Mouse (Mus musculus): Measurements from ENCODE around the gene Cpox. TPM values are rescaled to one million over a fixed set of nuclear protein-coding genes. Genes with fewer than 3 reads are reported as not detected.
"Not testable (repeated sequence)": the region's sequence is repeated elsewhere in the genome, so short reads cannot be mapped to it uniquely, and the experiment has no call there.

Gene Cpox
- polyA plus RNA-seq, 1 experiment from 2014 or later = 22.0 TPM

DNA sequence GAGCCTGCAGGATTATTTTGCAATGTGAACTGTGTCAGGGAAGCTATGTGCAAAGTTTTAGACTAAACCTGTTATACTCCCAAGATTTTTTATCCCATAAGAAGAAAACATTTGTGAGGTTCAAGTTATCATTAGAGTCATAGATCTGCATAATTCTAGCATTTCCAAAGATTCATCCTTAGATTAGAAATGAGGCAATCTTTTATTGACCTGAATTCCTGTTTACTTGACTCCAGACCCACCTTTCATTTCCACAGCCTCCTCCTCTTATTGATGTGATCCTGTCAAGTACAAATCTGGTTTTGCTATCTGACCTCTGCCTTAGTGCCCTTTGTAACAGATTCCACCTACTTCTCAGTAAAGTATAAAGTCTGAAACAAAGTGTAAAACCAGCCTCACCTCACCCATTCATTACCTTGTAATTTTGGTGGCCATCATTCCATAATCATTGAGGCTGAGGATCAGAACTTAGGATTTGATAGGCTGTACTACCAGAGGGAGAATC, 7.8 kb upstream of the Cpox start:
- Histone ChIP-seq H3K4me3 (ENCODE audit: low read depth, low read length) (no peak overlapping the region), H3K9ac (ENCODE audit: low read length) (no peak overlapping the region), H3K9me3 (ENCODE audit: control insufficient read depth, low read length) (no peaks in the 10 kb centered on the region), H3K36me3 (ENCODE audit: control insufficient read depth, insufficient read depth, low read length) (no peaks in the 10 kb centered on the region), H3K27ac (ENCODE audit: low read depth, low read length) (no peak overlapping the region), H3K4me2 (ENCODE audit: low read depth, low read length, severe bottlenecking) (no peak overlapping the region), H3K27me3 (ENCODE audit: control insufficient read depth, insufficient read depth, low read length) (no peaks in the 10 kb centered on the region), H3K4me1 (replicated peaks; ENCODE audit: control insufficient read depth, insufficient read depth, low read length) (no peaks in the 10 kb centered on the region)
- ATAC-seq (replicated peaks; ENCODE audit: low FRiP score) (no peak), DNase-seq (ENCODE audit: low spot score) (no peak)

DNA sequence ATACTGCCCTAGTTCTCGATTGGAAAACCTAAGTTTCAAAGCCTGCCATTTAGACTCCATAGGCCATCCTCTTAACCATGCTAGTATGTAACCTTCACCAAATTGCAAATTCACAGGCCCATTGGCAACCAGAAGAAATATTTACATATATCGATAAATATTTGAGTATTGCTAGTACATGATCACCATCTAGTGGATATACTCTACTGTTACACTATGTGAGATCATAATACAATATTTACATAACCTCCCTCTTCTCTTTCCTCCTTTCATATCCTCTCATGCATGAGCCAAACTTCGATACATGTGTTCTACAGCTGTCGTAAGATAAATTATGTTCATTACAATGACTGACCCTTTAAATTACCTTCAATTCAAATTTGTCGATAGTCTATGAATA, 7.1 kb upstream of the Cpox start:
- no peak for DNase-seq (ENCODE audit: low spot score)
- H3K4me2 ChIP-seq (ENCODE audit: low read depth, low read length, severe bottlenecking) = no peak overlapping the region
- 84% methylated on average over 5 of the region's 5 CpGs for WGBS

DNA sequence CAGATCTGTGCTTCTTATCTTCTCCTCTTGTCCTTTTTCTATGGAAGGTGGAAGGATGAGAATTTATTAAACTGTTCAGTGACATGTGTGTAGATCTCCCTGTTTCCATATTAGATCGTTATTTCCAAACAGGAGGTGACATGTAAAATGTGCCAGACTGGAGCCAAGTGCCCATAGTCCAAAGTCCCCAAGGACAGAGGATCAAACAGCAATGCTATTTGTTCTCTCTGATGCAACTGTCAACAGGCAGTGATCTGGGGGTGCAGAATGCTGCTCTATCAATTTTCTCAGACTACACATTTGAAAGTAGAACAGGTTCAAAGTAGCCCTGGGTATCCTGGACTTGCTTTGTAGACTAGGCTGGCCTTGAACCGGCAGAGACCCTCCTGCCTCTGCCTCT, 6.3 kb upstream of the Cpox start:
- H3K9ac ChIP-seq (ENCODE audit: low read length) = no peak overlapping the region
- H3K36me3 ChIP-seq (ENCODE audit: control insufficient read depth, insufficient read depth, low read length) = no peaks in the 10 kb centered on the region
- no peaks in the 10 kb centered on the region for H3K9me3 ChIP-seq (ENCODE audit: control insufficient read depth, low read length)
- H3K4me3 ChIP-seq (ENCODE audit: low read depth, low read length) = no peak overlapping the region
- no peak overlapping the region for H3K27ac ChIP-seq (ENCODE audit: low read depth, low read length)
- no peak for ATAC-seq (replicated peaks; ENCODE audit: low FRiP score)
- no peak overlapping the region for H3K4me2 ChIP-seq (ENCODE audit: low read depth, low read length, severe bottlenecking)
- H3K27me3 ChIP-seq (ENCODE audit: control insufficient read depth, insufficient read depth, low read length) = no peaks in the 10 kb centered on the region
- WGBS = 90% methylated on average over 2 of the region's 2 CpGs
- DNase-seq (ENCODE audit: low spot score) = no peak
- H3K4me1 ChIP-seq (replicated peaks; ENCODE audit: control insufficient read depth, insufficient read depth, low read length) = no peaks in the 10 kb centered on the region

More for the DNA sequence above, 7.1 kb upstream of the Cpox start:
- H3K4me1 ChIP-seq (replicated peaks; ENCODE audit: control insufficient read depth, insufficient read depth, low read length) = no peaks in the 10 kb centered on the region
- no peaks in the 10 kb centered on the region for H3K36me3 ChIP-seq (ENCODE audit: control insufficient read depth, insufficient read depth, low read length)
- no peak overlapping the region for H3K4me3 ChIP-seq (ENCODE audit: low read depth, low read length)
- peak; percentile 33; the same call in 1 of the 2 replicates for ATAC-seq (replicated peaks; ENCODE audit: low FRiP score)
- no peaks in the 10 kb centered on the region for H3K27me3 ChIP-seq (ENCODE audit: control insufficient read depth, insufficient read depth, low read length)
- no peak overlapping the region for H3K27ac ChIP-seq (ENCODE audit: low read depth, low read length)
- H3K9ac ChIP-seq (ENCODE audit: low read length) = no peak overlapping the region
- H3K9me3 ChIP-seq (ENCODE audit: control insufficient read depth, low read length) = no peaks in the 10 kb centered on the region

DNA sequence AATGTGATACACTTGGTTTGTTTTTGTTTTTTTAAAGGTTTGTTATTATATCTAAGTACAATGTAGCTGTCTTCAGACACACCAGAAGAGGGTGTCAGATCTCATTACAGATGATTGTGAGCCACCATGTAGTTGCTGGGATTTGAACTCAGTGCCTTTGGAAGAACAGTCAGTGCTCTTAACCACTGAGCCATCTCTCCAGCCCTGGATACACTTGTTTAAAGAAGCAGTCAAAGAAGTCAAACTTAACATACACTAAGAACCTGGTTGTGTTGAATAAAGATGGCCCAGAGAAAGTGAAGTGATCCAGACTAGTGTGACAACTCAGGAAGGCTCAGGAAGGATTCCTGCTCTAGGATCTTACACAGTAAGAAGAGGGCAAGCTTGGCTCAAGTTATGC, 5.0 kb upstream of the Cpox start:
- H3K4me1 ChIP-seq (replicated peaks; ENCODE audit: control insufficient read depth, insufficient read depth, low read length); DNase-seq (ENCODE audit: low spot score); H3K4me2 ChIP-seq (ENCODE audit: low read depth, low read length, severe bottlenecking); H3K27ac ChIP-seq (ENCODE audit: low read depth, low read length); H3K27me3 ChIP-seq (ENCODE audit: control insufficient read depth, insufficient read depth, low read length); H3K4me3 ChIP-seq (ENCODE audit: low read depth, low read length); H3K9me3 ChIP-seq (ENCODE audit: control insufficient read depth, low read length); H3K36me3 ChIP-seq (ENCODE audit: control insufficient read depth, insufficient read depth, low read length); H3K9ac ChIP-seq (ENCODE audit: low read length); ATAC-seq (replicated peaks; ENCODE audit: low FRiP score): not testable (repeated sequence)

DNA sequence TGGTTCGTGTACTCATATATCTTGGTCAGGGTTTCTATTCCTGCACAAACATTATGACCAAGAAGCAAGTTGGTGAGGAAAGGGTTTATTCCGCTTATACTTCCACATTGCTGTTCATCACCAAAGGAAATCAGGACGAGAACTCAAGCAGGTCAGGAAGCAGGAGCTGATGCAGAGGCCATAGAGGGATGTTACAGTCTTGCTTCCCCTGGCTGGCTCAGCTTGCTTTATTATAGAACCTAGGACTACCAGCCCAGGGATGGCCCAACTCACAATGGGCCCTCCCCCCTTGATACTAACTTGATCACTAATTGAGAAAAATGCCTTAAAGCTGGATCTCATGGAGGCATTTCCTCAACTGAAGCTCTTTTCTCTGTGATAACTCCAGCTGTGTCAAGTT, 3.4 kb upstream of the Cpox start:
- not testable (repeated sequence) for H3K27me3 ChIP-seq (ENCODE audit: control insufficient read depth, insufficient read depth, low read length); H3K9me3 ChIP-seq (ENCODE audit: control insufficient read depth, low read length); DNase-seq (ENCODE audit: low spot score); ATAC-seq (replicated peaks; ENCODE audit: low FRiP score); H3K9ac ChIP-seq (ENCODE audit: low read length); H3K4me2 ChIP-seq (ENCODE audit: low read depth, low read length, severe bottlenecking); H3K4me3 ChIP-seq (ENCODE audit: low read depth, low read length); H3K4me1 ChIP-seq (replicated peaks; ENCODE audit: control insufficient read depth, insufficient read depth, low read length); H3K36me3 ChIP-seq (ENCODE audit: control insufficient read depth, insufficient read depth, low read length); H3K27ac ChIP-seq (ENCODE audit: low read depth, low read length)
- 85% methylated on average over 3 of the region's 3 CpGs for WGBS

DNA sequence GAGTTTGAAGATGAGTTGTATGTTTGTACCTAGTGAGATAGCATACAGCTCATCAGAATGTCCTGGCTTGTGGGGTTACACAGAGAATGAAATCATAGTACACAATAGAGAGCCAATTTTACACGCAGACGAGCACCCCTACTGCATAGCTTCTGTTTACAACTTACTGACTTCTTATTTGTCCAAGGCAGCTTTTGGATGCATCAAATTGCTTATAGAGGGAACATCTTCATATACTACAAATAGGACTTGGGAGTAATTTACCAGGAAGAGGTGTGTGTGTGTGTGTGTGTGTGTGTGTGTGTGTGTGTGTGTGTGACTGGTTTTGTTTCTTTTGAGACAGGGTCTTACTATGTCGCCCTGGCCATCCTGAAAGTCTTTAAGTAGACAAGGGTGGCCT, 1.5 kb upstream of the Cpox start:
- no peak for ATAC-seq (replicated peaks; ENCODE audit: low FRiP score)
- no peak overlapping the region for H3K4me3 ChIP-seq (ENCODE audit: low read depth, low read length)

DNA sequence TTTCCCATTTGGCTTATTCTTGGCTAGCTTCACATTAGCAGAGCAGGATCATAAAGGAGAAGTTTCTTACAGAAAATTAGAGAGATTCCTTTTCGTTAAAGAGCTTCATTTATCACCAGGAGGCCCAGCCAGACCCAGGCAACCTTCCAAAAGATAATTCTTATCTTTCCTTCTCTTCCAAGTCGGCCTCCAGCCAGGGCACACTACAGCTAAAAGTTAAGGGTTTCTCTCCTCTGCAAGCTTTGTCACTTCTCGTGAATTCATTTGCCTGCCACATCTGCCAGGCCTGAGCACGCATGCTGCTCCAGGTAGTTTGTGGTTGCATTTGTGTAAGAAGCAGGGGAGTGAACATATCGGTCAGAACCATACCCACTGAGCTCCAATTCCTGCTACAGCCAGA, 828 bp upstream of the Cpox start:
- DNase-seq (ENCODE audit: low spot score) = no peak
- no peak for ATAC-seq (replicated peaks; ENCODE audit: low FRiP score)
- Histone ChIP-seq H3K36me3 (ENCODE audit: control insufficient read depth, insufficient read depth, low read length) (no peaks in the 10 kb centered on the region; the same call in 1 of the 2 replicates), H3K4me1 (replicated peaks; ENCODE audit: control insufficient read depth, insufficient read depth, low read length) (no peaks in the 10 kb centered on the region; the same call in 1 of the 2 replicates), H3K9ac (ENCODE audit: low read length) (no peak overlapping the region; the same call in 1 of the 2 replicates), H3K4me2 (ENCODE audit: low read depth, low read length, severe bottlenecking) (no peak overlapping the region; the same call in 1 of the 2 replicates), H3K4me3 (ENCODE audit: low read depth, low read length) (0 out of 2 replicates have a peak overlapping the region, but pooled peaks have one; percentile 72), H3K27me3 (ENCODE audit: control insufficient read depth, insufficient read depth, low read length) (no peaks in the 10 kb centered on the region), H3K27ac (ENCODE audit: low read depth, low read length) (peak overlapping the region; percentile 25; the same call in 1 of the 2 replicates), H3K9me3 (ENCODE audit: control insufficient read depth, low read length) (no peaks in the 10 kb centered on the region)
- WGBS = 64% methylated on average over 5 of the region's 5 CpGs

More for the DNA sequence above, 1.5 kb upstream of the Cpox start:
- H3K27ac ChIP-seq (ENCODE audit: low read depth, low read length) = no peak overlapping the region
- WGBS = 75% methylated on average over 3 of the region's 3 CpGs
- H3K4me2 ChIP-seq (ENCODE audit: low read depth, low read length, severe bottlenecking) = no peak overlapping the region
- no peak overlapping the region for H3K9ac ChIP-seq (ENCODE audit: low read length)
- H3K4me1 ChIP-seq (replicated peaks; ENCODE audit: control insufficient read depth, insufficient read depth, low read length) = no peaks in the 10 kb centered on the region; the same call in 1 of the 2 replicates
- H3K36me3 ChIP-seq (ENCODE audit: control insufficient read depth, insufficient read depth, low read length) = no peaks in the 10 kb centered on the region; the same call in 1 of the 2 replicates
- H3K27me3 ChIP-seq (ENCODE audit: control insufficient read depth, insufficient read depth, low read length) = no peaks in the 10 kb centered on the region
- H3K9me3 ChIP-seq (ENCODE audit: control insufficient read depth, low read length) = no peaks in the 10 kb centered on the region
- DNase-seq (ENCODE audit: low spot score) = no peak

DNA sequence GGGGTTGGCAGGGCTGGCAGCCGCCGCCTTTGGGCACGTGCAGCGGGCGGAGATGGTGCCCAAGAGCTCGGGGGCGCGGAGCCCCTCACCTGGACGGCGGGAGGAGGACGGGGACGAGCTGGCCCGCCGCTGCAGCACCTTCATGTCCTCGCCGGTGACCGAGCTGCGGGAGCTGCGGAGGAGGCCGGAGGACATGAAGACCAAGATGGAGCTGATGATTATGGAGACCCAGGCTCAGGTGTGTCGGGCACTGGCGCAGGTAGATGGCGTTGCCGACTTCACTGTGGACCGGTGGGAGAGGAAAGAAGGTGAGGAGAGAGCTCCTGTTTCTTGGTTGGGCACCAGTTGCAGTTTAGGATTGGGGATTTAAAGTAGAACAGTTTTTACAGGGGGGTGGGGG, 551 bp downstream of the Cpox start:
- H3K36me3 ChIP-seq (ENCODE audit: control insufficient read depth, insufficient read depth, low read length) = no peaks in the 10 kb centered on the region; the same call in 1 of the 2 replicates
- H3K27me3 ChIP-seq (ENCODE audit: control insufficient read depth, insufficient read depth, low read length) = no peaks in the 10 kb centered on the region
- peak overlapping the region; percentile 76 for H3K9ac ChIP-seq (ENCODE audit: low read length)
- peak; percentile 55; the same call in 1 of the 2 replicates for ATAC-seq (replicated peaks; ENCODE audit: low FRiP score)
- peak overlapping the region; percentile 72 for H3K4me3 ChIP-seq (ENCODE audit: low read depth, low read length)
- H3K4me1 ChIP-seq (replicated peaks; ENCODE audit: control insufficient read depth, insufficient read depth, low read length) = no peaks in the 10 kb centered on the region; the same call in 1 of the 2 replicates
- H3K9me3 ChIP-seq (ENCODE audit: control insufficient read depth, low read length) = no peaks in the 10 kb centered on the region
- H3K4me2 ChIP-seq (ENCODE audit: low read depth, low read length, severe bottlenecking) = peak overlapping the region; percentile 81
- no peak for DNase-seq (ENCODE audit: low spot score)
- under 1% methylated on average over 25 of the region's 25 CpGs for WGBS
- H3K27ac ChIP-seq (ENCODE audit: low read depth, low read length) = peak overlapping the region; percentile 68; the same call in 1 of the 2 replicates

Measured in forebrain, embryonic 11.5 days (tissue).